19 mouse cellular contexts compared by ENCODE assay signal in genomic region chr12:31302266-31302665, GRCm38 (mm10). TPM values are rescaled to one million over a fixed set of nuclear protein-coding genes. Genes with fewer than 3 reads are reported as not detected.
DNase-seq lines count a peak whose midpoint lies in the region; ATAC-seq and TF ChIP-seq lines count a peak whose summit lies in the region.
"Had no signal": no experiment of that assay in that cellular context is flagged by ENCODE, and none has a peak within 500 bp of the region (broad histone marks: within the 10 kb centered on the region; RNA-seq: fewer than 3 reads in every experiment).

No protein-coding gene starts in this region.

- no peaks in the 10 kb centered on the region for H3K4me1 ChIP-seq in kidney, postnatal 0 days (replicated peaks; ENCODE audit: insufficient read depth, low read length)
- peaks cover 4% of the 10 kb centered on the region for H3K4me1 ChIP-seq in kidney, embryonic 16.5 days (ENCODE audit: insufficient read depth, low read length)
- H3K4me1 ChIP-seq: megakaryocyte, embryonic 14.5 days had no signal

- no peak overlapping the region for H3K4me3 ChIP-seq in kidney, postnatal 0 days (replicated peaks; ENCODE audit: low read depth, low read length)
- no peak overlapping the region for H3K4me3 ChIP-seq in kidney, embryonic 16.5 days (ENCODE audit: low read length)
- H3K4me3 ChIP-seq: embryonic facial prominence, embryonic 15.5 days; heart, embryonic 10.5 days; lung, embryonic 15.5 days; megakaryocyte, embryonic 14.5 days had no signal

- no peak for TF ChIP-seq CTCF in kidney, postnatal 0 days (IDR thresholded peaks at IDR 0.05; ENCODE audit: low read depth)

- H3K27ac ChIP-seq in kidney, postnatal 0 days, result peak overlapping the region; percentile 8; the same call in 1 of the 2 replicates
- H3K27ac ChIP-seq in kidney, embryonic 16.5 days (ENCODE audit: low read length), result no peak overlapping the region
- H3K27ac ChIP-seq: embryonic facial prominence, embryonic 15.5 days; heart, embryonic 10.5 days; lung, embryonic 15.5 days had no signal

- H3K9ac ChIP-seq in kidney, postnatal 0 days (ENCODE audit: low read depth, low read length), result no peak overlapping the region
- no peak overlapping the region for H3K9ac ChIP-seq in kidney, embryonic 16.5 days (replicated peaks; ENCODE audit: low read length)
- H3K9ac ChIP-seq: embryonic facial prominence, embryonic 15.5 days; forebrain, postnatal 0 days; lung, embryonic 15.5 days had no signal

- peak; percentile 15; the same call in 1 of the 2 replicates for ATAC-seq in kidney, postnatal 0 days (replicated peaks; ENCODE audit: low FRiP score, low read depth)
- ATAC-seq in kidney, embryonic 16.5 days (ENCODE audit: low FRiP score, low TSS enrichment), result no peak
- ATAC-seq: inflammation-experienced regulatory T-cells, adult 6 months had no signal

- H3K9me3 ChIP-seq in kidney, postnatal 0 days (replicated peaks; ENCODE audit: low read length), result no peaks in the 10 kb centered on the region
- H3K9me3 ChIP-seq in kidney, embryonic 16.5 days (ENCODE audit: low read length), result no peaks in the 10 kb centered on the region
- H3K9me3 ChIP-seq: embryonic facial prominence, embryonic 15.5 days; heart, embryonic 10.5 days; lung, embryonic 15.5 days had no signal

- DNase-seq in embryo, embryonic 11 days, result peak; percentile 27
- DNase-seq in embryo, embryonic 10 days (ENCODE audit: low spot score), result no peak
- DNase-seq in kidney, postnatal 0 days (ENCODE audit: low spot score), result no peak
- peak; percentile 28 to 57 for DNase-seq in urinary bladder, postnatal 36 days (ENCODE audit: low spot score in 2 of 2)
- no peak for DNase-seq in urinary bladder, adult 2 months (ENCODE audit: low spot score)
- DNase-seq in spleen, postnatal 10 days (ENCODE audit: low spot score in 2 of 2), result no peak
- DNase-seq: gastrocnemius, postnatal 10 days; heart, postnatal 14 days; kidney, adult 9 months; right cerebral cortex, adult 18-20 months; spleen, adult 18-20 months; thymus, postnatal 14 days had no signal

- no peaks in the 10 kb centered on the region for H3K27me3 ChIP-seq in kidney, postnatal 0 days (ENCODE audit: insufficient read depth, low read length)
- no peaks in the 10 kb centered on the region for H3K27me3 ChIP-seq in kidney, embryonic 16.5 days (ENCODE audit: insufficient read depth, low read length)
- H3K27me3 ChIP-seq: embryonic facial prominence, embryonic 15.5 days; lung, embryonic 15.5 days had no signal

- no peak overlapping the region for H3K4me2 ChIP-seq in kidney, postnatal 0 days (ENCODE audit: low read length)
- no peak overlapping the region for H3K4me2 ChIP-seq in kidney, embryonic 16.5 days (replicated peaks; ENCODE audit: low read depth, low read length)
- H3K4me2 ChIP-seq: embryonic facial prominence, embryonic 15.5 days; lung, embryonic 15.5 days had no signal

- WGBS in kidney, postnatal 0 days, result 48% methylated on average over 5 of the region's 5 CpGs
- WGBS in kidney, embryonic 16.5 days, result 54% methylated on average over 5 of the region's 5 CpGs

- peaks cover 90% of the 10 kb centered on the region for H3K36me3 ChIP-seq in kidney, postnatal 0 days (ENCODE audit: insufficient read depth, low read length)
- H3K36me3 ChIP-seq in kidney, embryonic 16.5 days (ENCODE audit: insufficient read depth, low read length), result peaks cover 90% of the 10 kb centered on the region

RNA-seq across cellular contexts. Expression of gene Lamb1, which starts 37.2 kb away (rescaled TPM):
- 115 and 128 TPM in 2 replicates for polyA plus RNA-seq in kidney, postnatal 0 days (2015; fragmentation: Nextera tagmentation; extraction: Ambion mirVana)
- 174 and 175 TPM in 2 replicates for polyA plus RNA-seq in kidney, embryonic 16.5 days (2015; fragmentation: Nextera tagmentation; extraction: Ambion mirVana)
- 49.8 and 62.9 TPM in 2 replicates for polyA plus RNA-seq in urinary bladder, adult 2 months (2012; rRNA removed)
- polyA plus RNA-seq: inflammation-experienced regulatory T-cells, adult 6 months had no signal

RNA-seq across cellular contexts. Expression of gene Dld, which starts 49.0 kb away (rescaled TPM):
- 196 and 202 TPM in 2 replicates for polyA plus RNA-seq in kidney, postnatal 0 days (2015; fragmentation: Nextera tagmentation; extraction: Ambion mirVana)
- polyA plus RNA-seq in kidney, embryonic 16.5 days (2015; fragmentation: Nextera tagmentation; extraction: Ambion mirVana), result 147 and 154 TPM in 2 replicates
- 67.7 and 72.6 TPM in 2 replicates for polyA plus RNA-seq in urinary bladder, adult 2 months (2012; rRNA removed)

Comparison
In these comparisons a context has a peak if more than half of its experiments do, and no peak if none do; other contexts are left out.
1. DNase-seq: peak in embryo, embryonic 11 days (single experiment) and urinary bladder, postnatal 36 days (2 of 2); none in embryo, embryonic 10 days (single experiment), kidney, postnatal 0 days (single experiment), urinary bladder, adult 2 months (single experiment) and spleen, postnatal 10 days (0 of 2).